Comparison of ENCODE assay signal across 11 mouse cellular contexts in genomic region chr15:25758037-25758436, GRCm38 (mm10).
A peak's percentile ranks its signal among the peaks of the same experiment; 100 is the strongest.
DNase-seq lines count a peak whose midpoint lies in the region; ATAC-seq and TF ChIP-seq lines count a peak whose summit lies in the region.
"Had no signal": no experiment of that assay in that cellular context is flagged by ENCODE, and none has a peak within 500 bp of the region (broad histone marks: within the 10 kb centered on the region; RNA-seq: fewer than 3 reads in every experiment).

No protein-coding gene starts in this region.

- H3K4me2 ChIP-seq in lung, embryonic 16.5 days (ENCODE audit: low read depth, low read length): peak overlapping the region; percentile 46
- peak overlapping the region; percentile 49 for H3K4me2 ChIP-seq in midbrain, embryonic 13.5 days (replicated peaks)
- peak overlapping the region; percentile 25; the same call in 1 of the 2 replicates for H3K4me2 ChIP-seq in stomach, postnatal 0 days (replicated peaks; ENCODE audit: low read depth)
- H3K4me2 ChIP-seq: heart, embryonic 15.5 days; liver, embryonic 12.5 days had no signal

- peak overlapping the region; percentile 19 for H3K4me3 ChIP-seq in lung, embryonic 16.5 days (ENCODE audit: low read length)
- H3K4me3 ChIP-seq in hindbrain, embryonic 10.5 days: peak overlapping the region; percentile 35
- H3K4me3 ChIP-seq in midbrain, embryonic 13.5 days (replicated peaks): peak overlapping the region; percentile 32
- H3K4me3 ChIP-seq in stomach, postnatal 0 days (ENCODE audit: low read depth, low read length): no peak overlapping the region
- no peak overlapping the region for H3K4me3 ChIP-seq in gastrocnemius, adult 2 months
- H3K4me3 ChIP-seq: heart, embryonic 15.5 days; liver, embryonic 12.5 days had no signal

- no peaks in the 10 kb centered on the region for H3K27me3 ChIP-seq in lung, embryonic 16.5 days (ENCODE audit: control insufficient read depth, insufficient read depth, low read depth, low read length)
- H3K27me3 ChIP-seq in hindbrain, embryonic 10.5 days (ENCODE audit: insufficient read depth, poor library complexity, severe bottlenecking): peaks cover 5% of the 10 kb centered on the region; the same call in 1 of the 2 replicates
- H3K27me3 ChIP-seq in midbrain, embryonic 13.5 days: no peaks in the 10 kb centered on the region
- no peaks in the 10 kb centered on the region for H3K27me3 ChIP-seq in stomach, postnatal 0 days (ENCODE audit: control insufficient read depth, insufficient read depth, low read length)
- H3K27me3 ChIP-seq: heart, embryonic 15.5 days; liver, embryonic 12.5 days had no signal

- no peak for DNase-seq in lung, postnatal 14 days
- DNase-seq in hindbrain, embryonic 10.5 days (ENCODE audit: low spot score): no peak
- DNase-seq in stomach, postnatal 0 days (ENCODE audit: low spot score): no peak
- DNase-seq in cerebellum, adult 18-20 months: no peak
- DNase-seq in gastrocnemius, adult 2 months: no peak
- DNase-seq in cerebellum, adult 9-11 months: no peak

- peaks cover 3% of the 10 kb centered on the region; the same call in 1 of the 2 replicates for H3K36me3 ChIP-seq in lung, embryonic 16.5 days (ENCODE audit: control insufficient read depth, insufficient read depth, low read length)
- peaks cover 7% of the 10 kb centered on the region for H3K36me3 ChIP-seq in hindbrain, embryonic 10.5 days
- no peaks in the 10 kb centered on the region for H3K36me3 ChIP-seq in midbrain, embryonic 13.5 days
- 0 out of 2 replicates have a peak, but pooled peaks cover 2% of the 10 kb centered on the region for H3K36me3 ChIP-seq in stomach, postnatal 0 days (ENCODE audit: control insufficient read depth, insufficient read depth, low read length)
- H3K36me3 ChIP-seq: G1E; heart, embryonic 15.5 days had no signal

- WGBS in lung, embryonic 16.5 days: 35% methylated on average over 10 of the region's 10 CpGs
- 40% methylated on average over 10 of the region's 10 CpGs for WGBS in hindbrain, embryonic 10.5 days
- WGBS in midbrain, embryonic 13.5 days: 18% methylated on average over 10 of the region's 10 CpGs
- WGBS in stomach, postnatal 0 days: 17% methylated on average over 10 of the region's 10 CpGs

- peak overlapping the region; percentile 84 for H3K27ac ChIP-seq in lung, embryonic 16.5 days (ENCODE audit: low read length)
- H3K27ac ChIP-seq in hindbrain, embryonic 10.5 days: peak overlapping the region; percentile 85
- peak overlapping the region; percentile 93 for H3K27ac ChIP-seq in midbrain, embryonic 13.5 days
- peak overlapping the region; percentile 56; the same call in 1 of the 2 replicates for H3K27ac ChIP-seq in stomach, postnatal 0 days (replicated peaks)
- H3K27ac ChIP-seq in gastrocnemius, adult 2 months: no peak overlapping the region
- H3K27ac ChIP-seq: heart, embryonic 15.5 days; liver, embryonic 12.5 days had no signal

- H3K4me1 ChIP-seq in lung, embryonic 16.5 days (replicated peaks; ENCODE audit: control insufficient read depth, insufficient read depth, low read length): peaks cover 25% of the 10 kb centered on the region
- H3K4me1 ChIP-seq in hindbrain, embryonic 10.5 days (replicated peaks): peaks cover 93% of the 10 kb centered on the region
- H3K4me1 ChIP-seq in midbrain, embryonic 13.5 days (replicated peaks): peaks cover 87% of the 10 kb centered on the region
- H3K4me1 ChIP-seq in stomach, postnatal 0 days (replicated peaks; ENCODE audit: control insufficient read depth, insufficient read depth): peaks cover 2% of the 10 kb centered on the region; the same call in 1 of the 2 replicates
- H3K4me1 ChIP-seq: heart, embryonic 15.5 days had no signal

- no peak for TF ChIP-seq CTCF in stomach, postnatal 0 days (IDR thresholded peaks at IDR 0.05; ENCODE audit: low read depth)
- TF ChIP-seq CTCF in gastrocnemius, adult 2 months (IDR thresholded peaks at IDR 0.05): no peak

- no peak for TF ChIP-seq EP300 in stomach, postnatal 0 days (optimal IDR thresholded peaks at IDR 0.05)

- 0 out of 2 replicates have a peak, but pooled peaks have one; percentile 2 for ATAC-seq in lung, embryonic 16.5 days (ENCODE audit: low read depth)
- no peak for ATAC-seq in midbrain, embryonic 13.5 days
- ATAC-seq in stomach, postnatal 0 days (ENCODE audit: low FRiP score, low TSS enrichment): peak; percentile 5; the same call in 1 of the 2 replicates

- intact Hi-C loops in gastrocnemius, adult 2 months (cut with DNase I): no loop called here

- H3K9ac ChIP-seq in lung, embryonic 16.5 days (ENCODE audit: low read length): peak overlapping the region; percentile 37; the same call in 1 of the 2 replicates
- peak overlapping the region; percentile 53; the same call in 1 of the 2 replicates for H3K9ac ChIP-seq in midbrain, embryonic 13.5 days (replicated peaks)
- no peak overlapping the region for H3K9ac ChIP-seq in stomach, postnatal 0 days (ENCODE audit: low read length)
- H3K9ac ChIP-seq: heart, embryonic 15.5 days; liver, embryonic 12.5 days had no signal

- H3K9me3 ChIP-seq in lung, embryonic 16.5 days (ENCODE audit: control insufficient read depth, low read length): peaks cover 2% of the 10 kb centered on the region; the same call in 1 of the 2 replicates
- H3K9me3 ChIP-seq in hindbrain, embryonic 10.5 days: no peaks in the 10 kb centered on the region
- no peaks in the 10 kb centered on the region for H3K9me3 ChIP-seq in midbrain, embryonic 13.5 days
- H3K9me3 ChIP-seq in stomach, postnatal 0 days (ENCODE audit: control insufficient read depth, low read length): no peaks in the 10 kb centered on the region
- H3K9me3 ChIP-seq: heart, embryonic 15.5 days; liver, embryonic 12.5 days had no signal

Comparison
In these comparisons a context has a peak if more than half of its experiments do, and no peak if none do; other contexts are left out.
1. H3K4me3 ChIP-seq: peak in lung, embryonic 16.5 days (single experiment), hindbrain, embryonic 10.5 days (single experiment) and midbrain, embryonic 13.5 days (single experiment); none in stomach, postnatal 0 days (single experiment) and gastrocnemius, adult 2 months (single experiment).
2. Peak in every context shown above with its lines, with median percentiles within 50 percentile points of each other: H3K4me2 ChIP-seq.